Mouse (Mus musculus): ENCODE measurements at regions not wholly inside any gene's neighbourhood (a gene's known extent, or its start where the extent isn't known, plus 50 kb on each side); places are given as distances from the start of the nearest gene placed in this dataset.

DNA sequence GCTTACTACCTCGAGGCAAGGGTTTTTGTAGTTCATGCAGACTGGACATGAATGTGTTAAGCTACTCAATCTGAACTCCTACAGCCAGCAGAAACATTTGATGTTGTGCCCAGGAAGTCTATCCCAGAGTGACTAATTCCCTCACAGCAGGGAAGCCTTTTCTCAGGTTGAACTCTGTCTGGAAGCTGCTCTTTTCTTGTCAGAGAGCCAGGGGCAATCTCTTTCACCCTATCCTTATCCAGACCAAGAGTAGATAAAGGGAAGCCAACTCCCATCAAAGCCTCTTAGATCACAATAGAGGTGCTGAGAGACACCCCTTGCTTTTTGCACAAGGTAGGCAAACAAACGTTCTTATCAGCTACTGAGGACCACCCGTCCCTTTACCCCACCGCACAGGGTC lies 122.8 kb upstream of the Fggy start:
- no peak for DNase-seq (ENCODE audit: extremely low read depth, low read depth, low spot score)
- no peak overlapping the region for H3K9ac ChIP-seq (ENCODE audit: low read depth, low read length)
- no peaks in the 10 kb centered on the region for H3K36me3 ChIP-seq (ENCODE audit: control insufficient read depth, insufficient read depth, low read length)
- H3K4me1 ChIP-seq (ENCODE audit: control insufficient read depth, insufficient read depth, low read length) = no peaks in the 10 kb centered on the region; the same call in 1 of the 2 replicates
- TF ChIP-seq POLR2A (IDR thresholded peaks at IDR 0.05; ENCODE audit: extremely low read depth, insufficient read depth, low read length) (no peak), CTCF (IDR thresholded peaks at IDR 0.05; ENCODE audit: low read depth, low read length) (no peak)
- H3K4me3 ChIP-seq (ENCODE audit: insufficient read depth, low read depth, low read length) = no peak overlapping the region
- no peaks in the 10 kb centered on the region for H3K27me3 ChIP-seq (ENCODE audit: control insufficient read depth, insufficient read depth, low read length)
- H3K79me2 ChIP-seq (ENCODE audit: control insufficient read depth, insufficient read depth, low read length) = no peaks in the 10 kb centered on the region
- H3K27ac ChIP-seq (replicated peaks; ENCODE audit: insufficient read depth, low read depth, low read length) = no peak overlapping the region
- WGBS = 49% methylated on average over 4 of the region's 4 CpGs

DNA sequence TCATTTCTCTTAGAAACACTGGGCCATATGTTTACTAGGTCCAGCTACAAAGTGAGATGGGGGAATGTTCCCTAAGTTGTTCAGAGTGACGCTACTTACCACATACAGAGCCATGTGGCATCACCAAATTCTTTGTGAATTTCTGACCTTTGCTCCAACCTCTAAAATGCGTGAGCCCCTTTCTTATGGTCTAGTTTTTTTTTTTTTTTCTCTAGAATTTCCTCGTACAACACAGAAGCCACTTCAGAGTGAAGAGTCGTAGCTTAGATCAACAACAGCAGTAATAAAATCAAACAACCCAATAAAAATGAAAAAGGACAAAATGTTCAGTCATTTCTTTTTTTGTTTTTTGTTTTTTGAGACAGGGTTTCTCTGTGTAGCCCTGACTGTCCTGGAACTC lies 122.2 kb upstream of the Fggy start:
- no peak for DNase-seq (ENCODE audit: extremely low read depth, low read depth, low spot score)
- Histone ChIP-seq H3K79me2 (ENCODE audit: control insufficient read depth, insufficient read depth, low read length) (no peaks in the 10 kb centered on the region), H3K27me3 (ENCODE audit: control insufficient read depth, insufficient read depth, low read length) (no peaks in the 10 kb centered on the region), H3K9ac (ENCODE audit: low read depth, low read length) (no peak overlapping the region), H3K36me3 (ENCODE audit: control insufficient read depth, insufficient read depth, low read length) (no peaks in the 10 kb centered on the region), H3K4me1 (ENCODE audit: control insufficient read depth, insufficient read depth, low read length) (no peaks in the 10 kb centered on the region; the same call in 1 of the 2 replicates), H3K27ac (replicated peaks; ENCODE audit: insufficient read depth, low read depth, low read length) (no peak overlapping the region), H3K4me3 (ENCODE audit: insufficient read depth, low read depth, low read length) (no peak overlapping the region)
- 88% methylated on average over 4 of the region's 4 CpGs for WGBS
- TF ChIP-seq POLR2A (IDR thresholded peaks at IDR 0.05; ENCODE audit: extremely low read depth, insufficient read depth, low read length) (no peak), CTCF (IDR thresholded peaks at IDR 0.05; ENCODE audit: low read depth, low read length) (no peak)

DNA sequence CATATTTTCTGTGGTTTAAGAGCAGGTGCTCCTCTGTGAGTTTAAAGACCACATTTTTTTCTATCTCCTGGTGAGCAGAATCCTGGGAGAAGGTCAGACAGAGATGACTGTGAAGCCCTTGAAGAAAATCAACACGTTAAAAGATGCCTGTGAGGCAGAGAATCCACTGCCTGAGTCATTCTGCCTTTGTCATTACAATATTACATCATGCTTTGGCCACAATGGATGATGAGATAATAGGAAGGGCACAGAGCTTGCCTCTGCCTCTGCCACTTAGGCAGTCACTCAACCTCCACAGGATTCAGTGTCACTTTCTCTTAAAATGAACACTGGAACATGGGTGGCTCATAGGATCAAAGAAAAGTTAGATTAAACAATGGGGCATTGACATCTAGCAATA lies 117.5 kb upstream of the Fggy start:
- Histone ChIP-seq H3K4me1 (ENCODE audit: control insufficient read depth, insufficient read depth, low read length) (peaks cover 3% of the 10 kb centered on the region; the same call in 1 of the 2 replicates), H3K27me3 (ENCODE audit: control insufficient read depth, insufficient read depth, low read length) (no peaks in the 10 kb centered on the region), H3K36me3 (ENCODE audit: control insufficient read depth, insufficient read depth, low read length) (no peaks in the 10 kb centered on the region), H3K9ac (ENCODE audit: low read depth, low read length) (no peak overlapping the region), H3K79me2 (ENCODE audit: control insufficient read depth, insufficient read depth, low read length) (no peaks in the 10 kb centered on the region), H3K27ac (replicated peaks; ENCODE audit: insufficient read depth, low read depth, low read length) (no peak overlapping the region), H3K4me3 (ENCODE audit: insufficient read depth, low read depth, low read length) (no peak overlapping the region)
- DNase-seq (ENCODE audit: extremely low read depth, low read depth, low spot score) = no peak
- WGBS = 45% methylated on average over 1 of the region's 1 CpGs
- TF ChIP-seq POLR2A (IDR thresholded peaks at IDR 0.05; ENCODE audit: extremely low read depth, insufficient read depth, low read length) (no peak), CTCF (IDR thresholded peaks at IDR 0.05; ENCODE audit: low read depth, low read length) (no peak)

DNA sequence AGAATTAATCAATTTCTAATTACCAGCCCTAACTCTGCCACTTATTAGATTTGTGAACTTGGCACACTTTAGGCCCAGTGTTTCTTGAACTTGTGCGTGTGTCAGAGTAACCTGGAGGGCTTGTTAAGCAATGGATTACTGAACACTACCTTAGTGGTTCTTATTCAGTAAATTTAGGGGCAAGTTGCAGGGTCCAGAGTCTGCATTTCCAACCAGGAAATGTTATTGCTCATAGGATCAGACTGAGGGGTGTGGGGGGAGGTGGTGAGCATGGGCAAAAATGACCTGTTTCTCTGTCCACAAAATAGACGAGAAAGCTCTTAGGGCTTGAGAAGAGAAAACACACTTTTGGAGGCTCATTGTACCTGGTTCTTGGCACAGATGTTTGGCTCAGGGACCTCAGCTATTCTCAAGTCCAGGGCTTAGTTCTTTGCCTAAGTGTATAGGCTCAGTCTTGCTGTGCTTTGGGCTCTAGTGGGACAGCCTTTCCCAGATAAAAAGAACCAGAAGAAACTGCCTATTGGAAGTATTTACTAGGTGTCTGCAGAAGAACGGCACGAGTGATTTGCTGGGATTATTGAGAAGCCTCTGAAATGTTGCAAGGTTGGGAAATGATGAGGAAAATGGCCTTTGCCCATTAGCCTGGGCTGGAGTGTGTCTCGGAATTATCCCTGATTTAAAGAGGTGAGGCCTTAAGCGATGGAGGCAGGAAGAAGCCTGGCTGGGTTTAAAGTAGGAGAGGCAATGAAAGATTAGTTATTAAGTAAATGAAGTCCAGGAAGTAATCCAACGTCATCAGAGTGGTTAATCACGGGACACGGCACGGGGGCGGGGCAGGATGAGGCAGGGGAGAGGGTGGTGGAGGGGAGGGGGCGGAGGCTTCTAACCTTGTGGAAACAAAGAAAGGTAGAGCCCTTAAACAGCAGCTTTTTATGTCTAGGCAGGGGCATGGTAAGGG lies 113.2 kb upstream of the Fggy start:
- H3K4me3 ChIP-seq (ENCODE audit: insufficient read depth, low read depth, low read length) = no peak overlapping the region
- H3K4me1 ChIP-seq (ENCODE audit: control insufficient read depth, insufficient read depth, low read length) = peaks cover 3% of the 10 kb centered on the region; the same call in 1 of the 2 replicates
- H3K27ac ChIP-seq (replicated peaks; ENCODE audit: insufficient read depth, low read depth, low read length) = no peak overlapping the region
- TF ChIP-seq POLR2A (IDR thresholded peaks at IDR 0.05; ENCODE audit: extremely low read depth, insufficient read depth, low read length) (no peak), CTCF (IDR thresholded peaks at IDR 0.05; ENCODE audit: low read depth, low read length) (no peak)
- no peaks in the 10 kb centered on the region for H3K27me3 ChIP-seq (ENCODE audit: control insufficient read depth, insufficient read depth, low read length)
- no peaks in the 10 kb centered on the region for H3K79me2 ChIP-seq (ENCODE audit: control insufficient read depth, insufficient read depth, low read length)
- DNase-seq (ENCODE audit: extremely low read depth, low read depth, low spot score) = peak; percentile 44
- no peak overlapping the region for H3K9ac ChIP-seq (ENCODE audit: low read depth, low read length)
- WGBS = 42% methylated on average over 12 of the region's 12 CpGs
- H3K36me3 ChIP-seq (ENCODE audit: control insufficient read depth, insufficient read depth, low read length) = no peaks in the 10 kb centered on the region

DNA sequence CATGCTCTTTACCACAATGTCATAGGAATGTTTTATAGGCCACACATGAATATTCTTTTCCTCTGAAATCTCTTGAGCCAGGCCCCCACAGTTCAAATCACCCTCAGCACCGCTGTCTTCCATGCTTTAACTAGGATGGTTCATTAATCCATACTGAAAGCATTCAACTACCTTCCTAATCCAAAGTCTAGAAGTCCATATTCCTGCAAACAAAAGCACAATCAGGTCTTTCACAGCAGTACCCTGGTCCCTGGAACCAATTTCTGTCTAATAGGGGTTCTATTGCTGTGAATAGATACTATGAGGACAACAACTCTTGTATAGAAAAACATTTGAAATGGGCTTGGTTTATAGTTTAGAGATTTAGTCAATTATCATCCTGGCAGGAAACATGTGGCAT lies 107.0 kb upstream of the Fggy start:
- H3K4me3 ChIP-seq (ENCODE audit: insufficient read depth, low read depth, low read length) = no peak overlapping the region
- no peaks in the 10 kb centered on the region for H3K79me2 ChIP-seq (ENCODE audit: control insufficient read depth, insufficient read depth, low read length)
- H3K27ac ChIP-seq (replicated peaks; ENCODE audit: insufficient read depth, low read depth, low read length) = no peak overlapping the region
- DNase-seq (ENCODE audit: extremely low read depth, low read depth, low spot score) = peak; percentile 12
- no peaks in the 10 kb centered on the region for H3K27me3 ChIP-seq (ENCODE audit: control insufficient read depth, insufficient read depth, low read length)
- TF ChIP-seq POLR2A (IDR thresholded peaks at IDR 0.05; ENCODE audit: extremely low read depth, insufficient read depth, low read length) (no peak), CTCF (IDR thresholded peaks at IDR 0.05; ENCODE audit: low read depth, low read length) (no peak)
- no peaks in the 10 kb centered on the region for H3K36me3 ChIP-seq (ENCODE audit: control insufficient read depth, insufficient read depth, low read length)
- 55% methylated on average over 1 of the region's 1 CpGs for WGBS
- H3K4me1 ChIP-seq (ENCODE audit: control insufficient read depth, insufficient read depth, low read length) = peaks cover 2% of the 10 kb centered on the region
- no peak overlapping the region for H3K9ac ChIP-seq (ENCODE audit: low read depth, low read length)

DNA sequence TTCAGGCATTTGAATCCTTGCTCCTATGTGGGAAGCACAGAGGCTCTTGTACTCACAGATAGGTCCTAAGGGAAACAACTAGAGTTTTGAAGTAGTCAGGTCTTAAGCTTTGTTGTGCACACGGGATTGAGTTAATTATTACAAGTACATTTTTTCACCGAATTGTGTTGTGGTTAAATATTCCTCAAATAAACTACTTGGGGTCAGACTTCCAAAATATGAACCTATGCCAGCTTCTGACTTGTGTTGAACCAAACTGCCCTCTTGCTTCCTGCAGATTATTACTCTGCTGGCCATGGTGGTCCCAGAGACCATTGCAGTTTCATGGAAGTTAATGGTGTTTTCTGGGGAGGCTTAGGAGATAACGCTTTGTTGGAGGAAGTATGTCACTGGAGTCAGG lies 105.5 kb upstream of the Fggy start:
- DNase-seq (ENCODE audit: extremely low read depth, low read depth, low spot score) = peak; percentile 78
- H3K36me3 ChIP-seq (ENCODE audit: control insufficient read depth, insufficient read depth, low read length) = no peaks in the 10 kb centered on the region
- H3K27me3 ChIP-seq (ENCODE audit: control insufficient read depth, insufficient read depth, low read length) = no peaks in the 10 kb centered on the region
- no peak overlapping the region for H3K27ac ChIP-seq (replicated peaks; ENCODE audit: insufficient read depth, low read depth, low read length)
- H3K4me3 ChIP-seq (ENCODE audit: insufficient read depth, low read depth, low read length) = no peak overlapping the region
- no peak for TF ChIP-seq POLR2A (IDR thresholded peaks at IDR 0.05; ENCODE audit: extremely low read depth, insufficient read depth, low read length)
- no peak for TF ChIP-seq CTCF (IDR thresholded peaks at IDR 0.05; ENCODE audit: low read depth, low read length)
- WGBS = 37% methylated on average over 3 of the region's 3 CpGs
- peaks cover 2% of the 10 kb centered on the region for H3K4me1 ChIP-seq (ENCODE audit: control insufficient read depth, insufficient read depth, low read length)
- H3K9ac ChIP-seq (ENCODE audit: low read depth, low read length) = no peak overlapping the region
- H3K79me2 ChIP-seq (ENCODE audit: control insufficient read depth, insufficient read depth, low read length) = no peaks in the 10 kb centered on the region

Data from liver, adult 2 months (tissue).